In the genomic region with DNA sequence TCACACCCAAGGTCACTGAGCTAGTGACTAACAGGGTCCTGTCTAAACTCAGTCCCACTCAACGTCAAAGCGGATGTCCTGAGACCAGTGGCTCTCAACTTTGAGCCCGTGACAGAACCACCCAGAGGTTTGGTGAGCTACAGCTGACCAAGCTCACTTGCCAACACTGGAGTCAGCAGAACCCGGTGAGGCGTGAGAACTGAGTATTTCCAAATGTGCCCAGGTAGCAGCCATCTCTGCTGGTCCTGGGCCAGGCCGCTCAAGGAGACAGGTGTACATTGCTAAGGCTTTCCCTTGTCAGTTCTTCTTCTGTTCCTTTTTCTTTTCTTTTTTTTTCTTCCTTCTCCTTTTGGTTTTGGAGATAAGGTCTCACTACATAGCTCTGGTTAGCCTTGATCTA, we compare ENCODE assay signal across 21 mouse cellular contexts.
DNase-seq lines count a peak whose midpoint lies in the region; TF ChIP-seq lines count a peak whose summit lies in the region.
"Had no signal": no experiment of that assay in that cellular context is flagged by ENCODE, and none has a peak within 500 bp of the region (broad histone marks: within the 10 kb centered on the region; RNA-seq: fewer than 3 reads in every experiment).

No protein-coding gene starts in this region.

- no peak for TF ChIP-seq POLR2A in kidney, adult 2 months (IDR thresholded peaks at IDR 0.05; ENCODE audit: low read depth, low read length)

- peak; percentile 77 for DNase-seq in kidney, adult 2 months
- DNase-seq in kidney, postnatal 4 days, result no peak
- peak; percentile 20 for DNase-seq in kidney, postnatal 10 days
- DNase-seq in kidney, postnatal 25 days, result peak; percentile 65 to 74
- no peak for DNase-seq in midbrain, embryonic 10.5 days (ENCODE audit: low spot score)
- DNase-seq in layer of hippocampus, postnatal 10 days (ENCODE audit: low spot score in 2 of 2), result no peak
- DNase-seq: adrenal gland, adult 8-10 months; adrenal gland, postnatal 25 days; cerebellum, adult 11-12 months; cerebellum, adult 8-10 months; cerebellum, postnatal 10 days; gastrocnemius, postnatal 10 days; gastrocnemius, postnatal 36 days; heart, adult 2 months; heart, postnatal 14 days; heart, postnatal 4 days had no signal

- H3K9me3 ChIP-seq in midbrain, embryonic 10.5 days (replicated peaks), result no peaks in the 10 kb centered on the region
- H3K9me3 ChIP-seq: forebrain, embryonic 10.5 days; forebrain, embryonic 13.5 days; heart, embryonic 10.5 days; heart, embryonic 13.5 days had no signal

- no peak overlapping the region for H3K27ac ChIP-seq in kidney, adult 2 months (ENCODE audit: insufficient read depth, low read depth, low read length)
- no peak overlapping the region for H3K27ac ChIP-seq in midbrain, embryonic 10.5 days (replicated peaks)
- H3K27ac ChIP-seq: forebrain, embryonic 10.5 days; forebrain, embryonic 13.5 days; heart, adult 2 months; heart, embryonic 10.5 days; heart, embryonic 13.5 days; hindbrain, embryonic 14.5 days had no signal

- no peak overlapping the region for H3K4me3 ChIP-seq in kidney, adult 2 months (ENCODE audit: insufficient read depth, low read depth, low read length)
- H3K4me3 ChIP-seq in midbrain, embryonic 10.5 days, result no peak overlapping the region
- H3K4me3 ChIP-seq: forebrain, embryonic 10.5 days; forebrain, embryonic 13.5 days; heart, adult 2 months; heart, embryonic 10.5 days; heart, embryonic 13.5 days had no signal

- 46% methylated on average over 6 of the region's 6 CpGs for WGBS in kidney, adult 2 months
- 94% methylated on average over 6 of the region's 6 CpGs for WGBS in midbrain, embryonic 10.5 days

- no peaks in the 10 kb centered on the region for H3K36me3 ChIP-seq in kidney, adult 2 months (ENCODE audit: control insufficient read depth, insufficient read depth, low read length)
- no peaks in the 10 kb centered on the region for H3K36me3 ChIP-seq in midbrain, embryonic 10.5 days
- H3K36me3 ChIP-seq: forebrain, embryonic 10.5 days; heart, embryonic 10.5 days; heart, embryonic 13.5 days had no signal

- no peaks in the 10 kb centered on the region for H3K4me1 ChIP-seq in kidney, adult 2 months (ENCODE audit: control insufficient read depth, insufficient read depth, low read length)
- H3K4me1 ChIP-seq in midbrain, embryonic 10.5 days, result 0 out of 2 replicates have a peak, but pooled peaks cover 3% of the 10 kb centered on the region
- H3K4me1 ChIP-seq: forebrain, embryonic 13.5 days; heart, embryonic 10.5 days had no signal

- no peaks in the 10 kb centered on the region for H3K27me3 ChIP-seq in kidney, adult 2 months (replicated peaks; ENCODE audit: control insufficient read depth, insufficient read depth, low read length)
- H3K27me3 ChIP-seq in midbrain, embryonic 10.5 days (ENCODE audit: low read depth, poor library complexity, severe bottlenecking), result no peaks in the 10 kb centered on the region
- H3K27me3 ChIP-seq: forebrain, embryonic 13.5 days; heart, embryonic 13.5 days had no signal

- TF ChIP-seq CTCF in kidney, adult 2 months (conservative IDR thresholded peaks at IDR 0.05; ENCODE audit: insufficient read depth, insufficient read length, low read depth, low read length), result no peak

Comparison
In these comparisons a context has a peak if more than half of its experiments do, and no peak if none do; other contexts are left out.
1. DNase-seq: peak in kidney, adult 2 months (single experiment), kidney, postnatal 10 days (single experiment) and kidney, postnatal 25 days (2 of 2); none in kidney, postnatal 4 days (0 of 2), midbrain, embryonic 10.5 days (single experiment) and layer of hippocampus, postnatal 10 days (0 of 2).